Mouse (Mus musculus): ENCODE measurements around the gene Tfrc. TPM values are rescaled to one million over a fixed set of nuclear protein-coding genes. Genes with fewer than 3 reads are reported as not detected.

Tfrc gene
- polyA plus RNA-seq, 2 experiments, result 235 to 388 TPM

GRCm38 (mm10) chr16:32599151-32599550 is 9.6 kb upstream of the Tfrc start:
- peak overlapping the region; percentile 13; the same call in 1 of the 2 replicates for H3K9ac ChIP-seq (replicated peaks)
- no peaks in the 10 kb centered on the region for H3K36me3 ChIP-seq (replicated peaks; ENCODE audit: control insufficient read depth, insufficient read depth, low read depth)
- no peak overlapping the region; the same call in 1 of the 2 replicates for H3K27ac ChIP-seq
- no peaks in the 10 kb centered on the region for H3K9me3 ChIP-seq (ENCODE audit: control insufficient read depth, low read length)
- 90% methylated on average over 1 of the region's 1 CpGs for WGBS (ENCODE audit: insufficient replicate concordance)
- TF ChIP-seq CTCF (IDR thresholded peaks at IDR 0.05; ENCODE audit: low read depth) (no peak), EP300 (IDR thresholded peaks at IDR 0.05; ENCODE audit: low read depth) (no peak)
- no peak overlapping the region for H3K4me2 ChIP-seq (ENCODE audit: low read depth)
- no peaks in the 10 kb centered on the region for H3K27me3 ChIP-seq (ENCODE audit: control insufficient read depth, insufficient read depth, low read length)
- H3K4me1 ChIP-seq (replicated peaks; ENCODE audit: control insufficient read depth in 2 of 2, insufficient read depth in 2 of 2, low read length in 1 of 2), result peaks cover 7 to 21% of the 10 kb centered on the region in 2 experiments
- DNase-seq (ENCODE audit: low read depth in 3 of 3, low spot score in 3 of 3) (no peak), ATAC-seq (ENCODE audit: insufficient read depth) (no peak)
- no peak overlapping the region for H3K4me3 ChIP-seq (ENCODE audit: insufficient read depth in 1 of 2, low read depth in 2 of 2, low read length in 2 of 2)

GRCm38 (mm10) chr16:32602193-32602685 is 6.5 kb upstream of the Tfrc start:
- Histone ChIP-seq H3K36me3 (replicated peaks; ENCODE audit: control insufficient read depth, insufficient read depth, low read depth) (no peaks in the 10 kb centered on the region), H3K4me3 (ENCODE audit: insufficient read depth in 1 of 2, low read depth in 2 of 2, low read length in 2 of 2) (no peak overlapping the region), H3K9ac (replicated peaks) (no peak overlapping the region), H3K4me1 (replicated peaks; ENCODE audit: control insufficient read depth in 2 of 2, insufficient read depth in 2 of 2, low read length in 1 of 2) (peaks cover 7 to 16% of the 10 kb centered on the region in 2 experiments), H3K4me2 (ENCODE audit: low read depth) (no peak overlapping the region), H3K9me3 (ENCODE audit: control insufficient read depth, low read length) (no peaks in the 10 kb centered on the region), H3K27me3 (ENCODE audit: control insufficient read depth, insufficient read depth, low read length) (no peaks in the 10 kb centered on the region), H3K27ac (no peak overlapping the region)
- TF ChIP-seq CTCF (IDR thresholded peaks at IDR 0.05; ENCODE audit: low read depth) (no peak), EP300 (IDR thresholded peaks at IDR 0.05; ENCODE audit: low read depth) (no peak)
- ATAC-seq (ENCODE audit: insufficient read depth) (no peak), DNase-seq (ENCODE audit: low read depth in 3 of 3, low spot score in 3 of 3) (no peak)
- 78% methylated on average over 3 of the region's 3 CpGs for WGBS (ENCODE audit: insufficient replicate concordance)

GRCm38 (mm10) chr16:32607562-32608343 is 967 bp upstream of the Tfrc start:
- WGBS (ENCODE audit: insufficient replicate concordance), result 20% methylated on average over 7 of the region's 7 CpGs
- H3K9me3 ChIP-seq (ENCODE audit: control insufficient read depth, low read length), result no peaks in the 10 kb centered on the region
- no peaks in the 10 kb centered on the region for H3K27me3 ChIP-seq (ENCODE audit: control insufficient read depth, insufficient read depth, low read length)
- H3K4me1 ChIP-seq (replicated peaks; ENCODE audit: control insufficient read depth in 2 of 2, insufficient read depth in 2 of 2, low read length in 1 of 2), result peaks cover 16 to 18% of the 10 kb centered on the region in 2 experiments
- no peak for ATAC-seq (ENCODE audit: insufficient read depth)
- TF ChIP-seq CTCF (IDR thresholded peaks at IDR 0.05; ENCODE audit: low read depth) (no peak), EP300 (IDR thresholded peaks at IDR 0.05; ENCODE audit: low read depth) (peak; percentile 36; the same call in 1 of the 2 replicates)
- DNase-seq (ENCODE audit: low read depth in 3 of 3, low spot score in 3 of 3), result no peak
- H3K9ac ChIP-seq (replicated peaks), result peak overlapping the region; percentile 64
- H3K4me2 ChIP-seq (ENCODE audit: low read depth), result peak overlapping the region; percentile 90
- H3K36me3 ChIP-seq (replicated peaks; ENCODE audit: control insufficient read depth, insufficient read depth, low read depth), result peaks cover 24% of the 10 kb centered on the region
- peak overlapping the region; percentile 91 for H3K27ac ChIP-seq
- peak overlapping the region in 1 of 2 experiments; percentile 86; a peak in 2 of 4 replicates for H3K4me3 ChIP-seq (ENCODE audit: insufficient read depth in 1 of 2, low read depth in 2 of 2, low read length in 2 of 2)

- no peak for TF ChIP-seq CTCF (IDR thresholded peaks at IDR 0.05; ENCODE audit: low read depth)
- TF ChIP-seq EP300 (IDR thresholded peaks at IDR 0.05; ENCODE audit: low read depth), result no peak
- peaks cover 30% of the 10 kb centered on the region for H3K36me3 ChIP-seq (replicated peaks; ENCODE audit: control insufficient read depth, insufficient read depth, low read depth)
- peak overlapping the region; percentile 43 to 86 for H3K4me3 ChIP-seq (ENCODE audit: insufficient read depth in 1 of 2, low read depth in 2 of 2, low read length in 2 of 2)
- H3K4me1 ChIP-seq (replicated peaks; ENCODE audit: control insufficient read depth in 2 of 2, insufficient read depth in 2 of 2, low read length in 1 of 2), result peaks cover 20% of the 10 kb centered on the region in 2 experiments
- ATAC-seq (ENCODE audit: insufficient read depth) (no peak), DNase-seq (ENCODE audit: low read depth in 3 of 3, low spot score in 3 of 3) (no peak)
- H3K27me3 ChIP-seq (ENCODE audit: control insufficient read depth, insufficient read depth, low read length), result no peaks in the 10 kb centered on the region
- peak overlapping the region; percentile 90 for H3K4me2 ChIP-seq (ENCODE audit: low read depth)
- H3K9me3 ChIP-seq (ENCODE audit: control insufficient read depth, low read length), result no peaks in the 10 kb centered on the region
- H3K27ac ChIP-seq, result peak overlapping the region; percentile 91
- H3K9ac ChIP-seq (replicated peaks), result peak overlapping the region; percentile 64
- 3% methylated on average over 8 of the region's 8 CpGs for whole genome bisulfite sequencing (ENCODE audit: insufficient replicate concordance)
Measured at GRCm38 (mm10) chr16:32608344-32608711, 392 bp upstream of the Tfrc start.

- no peaks in the 10 kb centered on the region for H3K27me3 ChIP-seq (ENCODE audit: control insufficient read depth, insufficient read depth, low read length)
- WGBS (ENCODE audit: insufficient replicate concordance), result under 1% methylated on average over 14 of the region's 14 CpGs
- H3K9me3 ChIP-seq (ENCODE audit: control insufficient read depth, low read length), result no peaks in the 10 kb centered on the region
- H3K4me1 ChIP-seq (replicated peaks; ENCODE audit: control insufficient read depth in 2 of 2, insufficient read depth in 2 of 2, low read length in 1 of 2), result peaks cover 22 to 23% of the 10 kb centered on the region in 2 experiments
- ATAC-seq (ENCODE audit: insufficient read depth) (no peak), DNase-seq (ENCODE audit: low read depth in 3 of 3, low spot score in 3 of 3) (no peak)
- peak overlapping the region; percentile 94 for H3K4me2 ChIP-seq (ENCODE audit: low read depth)
- peaks cover 41% of the 10 kb centered on the region for H3K36me3 ChIP-seq (replicated peaks; ENCODE audit: control insufficient read depth, insufficient read depth, low read depth)
- TF ChIP-seq EP300 (IDR thresholded peaks at IDR 0.05; ENCODE audit: low read depth), result no peak
- TF ChIP-seq CTCF (IDR thresholded peaks at IDR 0.05; ENCODE audit: low read depth), result no peak
- peak overlapping the region; percentile 66 to 86 for H3K4me3 ChIP-seq (ENCODE audit: insufficient read depth in 1 of 2, low read depth in 2 of 2, low read length in 2 of 2)
- peak overlapping the region; percentile 95 for H3K9ac ChIP-seq (replicated peaks)
- peak overlapping the region; percentile 98 for H3K27ac ChIP-seq
Measured at GRCm38 (mm10) chr16:32609401-32609779, 670 bp downstream of the Tfrc start.

Measured in liver, embryonic 14.5 days (tissue).